Mouse (Mus musculus): ENCODE measurements around the gene Unkl. TPM values are rescaled to one million over a fixed set of nuclear protein-coding genes. Genes with fewer than 3 reads are reported as not detected.

Unkl gene
- polyA plus RNA-seq, 1 experiment: not detected

GRCm38 (mm10) chr17:25257804-25258261, 69.6 kb downstream of the Unkl start:
- H3K27ac ChIP-seq (ENCODE audit: insufficient read depth, low read depth, low read length): no peak overlapping the region
- no peak for TF ChIP-seq CTCF (IDR thresholded peaks at IDR 0.05; ENCODE audit: insufficient read depth, low read depth, low read length)
- no peak for TF ChIP-seq POLR2A (IDR thresholded peaks at IDR 0.05; ENCODE audit: insufficient read depth, low read depth, low read length)
- H3K4me3 ChIP-seq (ENCODE audit: insufficient read depth, low read depth, low read length): no peak overlapping the region
- peaks cover 35% of the 10 kb centered on the region for H3K4me1 ChIP-seq (ENCODE audit: control insufficient read depth, insufficient read depth, low read length)
- 56% methylated on average over 6 of the region's 6 CpGs for WGBS

DNA sequence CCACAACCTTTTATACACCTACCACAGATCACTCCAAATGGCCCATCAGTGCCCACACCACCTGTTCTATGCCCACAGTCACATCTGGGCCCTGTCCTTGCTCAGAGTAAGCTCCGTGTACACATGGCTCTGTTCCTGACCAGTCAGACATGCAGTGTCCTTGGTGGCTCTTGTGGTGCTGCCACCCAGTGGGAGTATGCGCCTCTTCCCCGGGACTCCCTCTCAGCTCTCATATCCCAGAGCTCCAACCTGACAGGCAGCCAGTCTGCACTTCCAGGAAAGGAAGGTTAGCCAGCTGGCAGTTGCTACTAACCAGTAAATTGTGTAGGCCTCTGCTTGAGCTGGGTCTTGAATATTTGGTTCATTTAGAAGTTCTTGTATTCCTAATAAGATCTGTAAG, 76.3 kb downstream of the Unkl start:
- no peak overlapping the region for H3K27ac ChIP-seq (ENCODE audit: insufficient read depth, low read depth, low read length)
- 44% methylated on average over 3 of the region's 3 CpGs for WGBS
- no peak for TF ChIP-seq POLR2A (IDR thresholded peaks at IDR 0.05; ENCODE audit: insufficient read depth, low read depth, low read length)
- no peak for TF ChIP-seq CTCF (IDR thresholded peaks at IDR 0.05; ENCODE audit: insufficient read depth, low read depth, low read length)
- no peak overlapping the region for H3K4me3 ChIP-seq (ENCODE audit: insufficient read depth, low read depth, low read length)
- 0 out of 2 replicates have a peak, but pooled peaks cover 3% of the 10 kb centered on the region for H3K4me1 ChIP-seq (ENCODE audit: control insufficient read depth, insufficient read depth, low read length)

GRCm38 (mm10) chr17:25270795-25271335, 82.7 kb downstream of the Unkl start:
- TF ChIP-seq CTCF (IDR thresholded peaks at IDR 0.05; ENCODE audit: insufficient read depth, low read depth, low read length): no peak
- 70% methylated on average over 2 of the region's 2 CpGs for WGBS
- Histone ChIP-seq H3K4me1 (ENCODE audit: control insufficient read depth, insufficient read depth, low read length) (peaks cover 14% of the 10 kb centered on the region), H3K4me3 (ENCODE audit: insufficient read depth, low read depth, low read length) (no peak overlapping the region), H3K27ac (ENCODE audit: insufficient read depth, low read depth, low read length) (no peak overlapping the region)

DNA sequence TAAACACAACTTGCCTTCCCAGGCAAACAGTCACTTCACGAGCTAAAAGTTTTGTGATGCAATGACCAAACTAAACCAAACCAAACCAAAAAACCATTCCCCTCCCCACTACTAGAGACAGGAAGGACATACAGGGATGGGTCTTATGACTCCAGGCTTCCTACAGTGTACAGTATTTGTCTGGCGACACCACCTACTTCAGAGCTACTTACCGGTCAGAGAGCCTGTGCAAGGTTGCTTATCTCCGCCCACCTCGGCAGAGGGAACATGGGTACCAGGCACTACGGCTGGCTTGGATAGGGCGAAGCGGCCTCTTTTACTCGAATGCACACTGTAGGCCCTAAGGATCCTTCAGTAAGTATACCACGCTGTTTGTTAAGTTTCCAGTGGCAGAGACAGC, 84.1 kb downstream of the Unkl start:
- TF ChIP-seq CTCF (IDR thresholded peaks at IDR 0.05; ENCODE audit: insufficient read depth, low read depth, low read length) (no peak), POLR2A (IDR thresholded peaks at IDR 0.05; ENCODE audit: insufficient read depth, low read depth, low read length) (no peak)
- WGBS: under 1% methylated on average over 10 of the region's 10 CpGs
- H3K27ac ChIP-seq (ENCODE audit: insufficient read depth, low read depth, low read length): no peak overlapping the region; the same call in 1 of the 2 replicates

DNA sequence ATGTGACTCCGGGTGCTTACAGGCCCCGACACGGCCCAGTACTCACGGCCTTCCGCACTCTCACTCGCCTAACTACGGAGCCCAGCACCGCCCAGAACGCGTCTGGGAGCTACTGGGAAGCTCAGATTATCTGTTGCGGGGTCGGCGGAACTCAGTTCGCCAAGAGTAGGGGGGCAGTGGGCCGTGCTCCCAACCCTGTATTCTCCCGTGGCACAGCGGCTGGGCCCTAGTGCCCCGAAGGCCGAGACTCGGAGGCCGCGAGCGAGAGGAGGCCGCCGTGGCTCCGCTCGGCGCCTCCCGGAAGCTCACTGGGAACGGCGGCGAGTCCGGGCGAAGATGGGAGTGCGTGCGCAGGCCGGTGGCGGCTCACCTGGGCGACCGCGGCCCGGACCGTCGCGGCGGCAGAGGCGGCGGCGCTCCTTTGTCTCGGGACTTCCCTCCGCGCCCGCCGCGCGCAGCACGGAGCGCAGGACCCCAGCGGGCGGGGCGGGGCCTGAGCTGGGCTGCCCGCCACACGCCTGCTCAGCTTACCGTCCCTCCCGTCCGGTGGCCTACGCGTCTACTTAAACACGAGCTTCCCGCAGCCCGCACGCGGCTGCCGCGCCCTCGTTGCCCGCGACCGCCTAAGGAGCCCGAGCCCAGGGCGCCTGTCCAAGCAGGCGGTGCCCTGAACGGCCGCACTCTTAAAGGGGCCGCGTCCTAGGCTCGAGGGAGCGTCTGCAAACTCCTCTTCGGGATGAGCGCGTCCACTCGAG, 84.9 kb downstream of the Unkl start:
- WGBS: under 1% methylated on average over 90 of the region's 92 CpGs
- Histone ChIP-seq H3K27ac (ENCODE audit: insufficient read depth, low read depth, low read length) (peak overlapping the region; percentile 100), H3K4me3 (ENCODE audit: insufficient read depth, low read depth, low read length) (peak overlapping the region; percentile 75), H3K4me1 (ENCODE audit: control insufficient read depth, insufficient read depth, low read length) (peaks cover 14% of the 10 kb centered on the region)
- TF ChIP-seq POLR2A (IDR thresholded peaks at IDR 0.05; ENCODE audit: insufficient read depth, low read depth, low read length) (peak; percentile 74), CTCF (IDR thresholded peaks at IDR 0.05; ENCODE audit: insufficient read depth, low read depth, low read length) (no peak; the same call in 1 of the 2 replicates)

More for the DNA sequence above, 84.1 kb downstream of the Unkl start:
- Histone ChIP-seq H3K4me3 (ENCODE audit: insufficient read depth, low read depth, low read length) (peak overlapping the region; percentile 75), H3K4me1 (ENCODE audit: control insufficient read depth, insufficient read depth, low read length) (peaks cover 14% of the 10 kb centered on the region)

- WGBS: under 1% methylated on average over 44 of the region's 45 CpGs
- Histone ChIP-seq H3K4me3 (ENCODE audit: insufficient read depth, low read depth, low read length) (peak overlapping the region; percentile 75), H3K4me1 (ENCODE audit: control insufficient read depth, insufficient read depth, low read length) (peaks cover 14% of the 10 kb centered on the region), H3K27ac (ENCODE audit: insufficient read depth, low read depth, low read length) (peak overlapping the region; percentile 100)
- TF ChIP-seq CTCF (IDR thresholded peaks at IDR 0.05; ENCODE audit: insufficient read depth, low read depth, low read length) (peak; percentile 69), POLR2A (IDR thresholded peaks at IDR 0.05; ENCODE audit: insufficient read depth, low read depth, low read length) (no peak)
Observed at GRCm38 (mm10) chr17:25273706-25274501, 85.7 kb downstream of the Unkl start.

DNA sequence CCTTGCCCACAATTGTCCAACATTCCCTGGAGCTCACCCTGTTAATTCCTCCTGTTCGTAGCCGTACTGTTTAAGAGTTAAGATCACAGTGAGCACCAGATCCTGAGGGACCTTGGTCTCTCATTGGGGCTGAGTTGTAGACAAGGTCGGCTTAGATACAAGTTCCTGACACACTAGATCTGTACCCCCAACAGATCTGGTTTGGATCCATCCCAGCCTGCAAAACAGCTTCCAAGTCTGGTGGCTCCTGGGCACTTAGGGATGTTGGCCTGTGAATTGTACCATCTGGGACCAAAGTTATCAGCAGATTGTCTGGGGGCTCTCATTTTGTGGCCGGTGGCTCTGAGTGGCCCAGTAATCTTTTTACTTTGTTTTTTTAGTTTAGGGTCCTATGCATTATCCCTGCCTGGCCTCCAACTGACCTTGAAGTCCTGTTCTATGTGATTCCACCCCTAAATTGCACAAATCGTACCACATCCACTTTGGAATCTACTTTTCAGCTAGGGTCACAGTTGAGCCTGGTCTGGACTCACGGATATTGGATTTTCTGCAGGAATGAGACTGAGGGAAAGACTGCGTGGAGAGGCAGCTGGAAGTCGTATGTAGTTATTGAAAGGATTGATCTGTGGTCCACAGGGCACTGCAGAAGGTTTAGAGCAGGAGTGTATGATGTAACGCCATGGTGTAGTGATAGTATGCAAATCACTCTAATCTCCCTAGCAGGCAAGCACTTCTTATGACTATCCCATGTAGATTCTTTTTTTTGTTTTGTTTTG, 86.6 kb downstream of the Unkl start, which contains the start of gene Ube2i:
TSS of gene Ube2i (minus strand) at position 52 of the 776 bp plus-strand sequence.
- H3K4me1 ChIP-seq (ENCODE audit: control insufficient read depth, insufficient read depth, low read length): peaks cover 8% of the 10 kb centered on the region
- whole genome bisulfite sequencing: 80% methylated on average over 9 of the region's 9 CpGs
- peak within 1 kb of the TSS; percentile 75 for H3K4me3 ChIP-seq (ENCODE audit: insufficient read depth, low read depth, low read length)
- peak within 1 kb of the TSS; percentile 100 for H3K27ac ChIP-seq (ENCODE audit: insufficient read depth, low read depth, low read length)
- TF ChIP-seq CTCF (IDR thresholded peaks at IDR 0.05; ENCODE audit: insufficient read depth, low read depth, low read length) (no peak), POLR2A (IDR thresholded peaks at IDR 0.05; ENCODE audit: insufficient read depth, low read depth, low read length) (no peak)

DNA sequence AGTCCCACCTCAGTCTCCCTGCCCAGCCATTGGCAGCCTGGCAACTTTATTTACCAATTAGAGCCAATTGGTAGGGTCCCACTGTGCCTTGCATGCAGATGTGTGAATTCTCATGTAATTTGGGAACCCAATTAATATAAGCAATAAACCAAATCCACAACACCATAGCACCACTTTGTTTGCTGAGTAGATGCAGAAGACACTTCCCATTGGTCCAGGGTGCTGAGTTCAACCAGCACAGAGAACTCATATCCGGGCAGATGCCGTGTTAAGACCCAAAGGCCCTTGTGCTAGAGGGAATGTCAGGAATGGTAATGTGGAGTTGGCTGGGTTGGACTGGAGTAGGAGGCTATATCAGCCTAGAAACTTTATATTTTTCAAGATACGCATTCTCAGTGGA, 87.6 kb downstream of the Unkl start:
- H3K4me3 ChIP-seq (ENCODE audit: insufficient read depth, low read depth, low read length): no peak overlapping the region
- TF ChIP-seq CTCF (IDR thresholded peaks at IDR 0.05; ENCODE audit: insufficient read depth, low read depth, low read length): no peak
- no peak for TF ChIP-seq POLR2A (IDR thresholded peaks at IDR 0.05; ENCODE audit: insufficient read depth, low read depth, low read length)

More for the DNA sequence above, 87.6 kb downstream of the Unkl start:
- Histone ChIP-seq H3K27ac (ENCODE audit: insufficient read depth, low read depth, low read length) (no peak overlapping the region), H3K4me1 (ENCODE audit: control insufficient read depth, insufficient read depth, low read length) (peaks cover 8% of the 10 kb centered on the region)
- 96% methylated on average over 3 of the region's 3 CpGs for WGBS

All from olfactory bulb, adult 2 months (tissue).